Mouse (Mus musculus) small intestine, adult 2 months (tissue): ENCODE measurements around the gene Armh4.

ENCODE experiments used
- CTCF ChIP-seq: fragments of 200-500 bp; IDR thresholded peaks from 2 replicates; pipeline ENCODE4 v1.5.1; 2012; ENCODE audit warnings: low read depth, mild to moderate bottlenecking, control low read depth, inconsistent platforms, low read length, moderate library complexity, mixed read lengths; ENCODE audit not compliant: insufficient replicate concordance, insufficient read length; ENCODE audit errors: extremely low read depth
- POLR2A ChIP-seq: fragments of 200-500 bp; IDR thresholded peaks from 2 replicates; pipeline ENCODE4 v1.6.1; 2012; ENCODE audit warnings: low read depth, mild to moderate bottlenecking, control low read depth, inconsistent platforms, low read length, moderate library complexity

- no peak for TF ChIP-seq CTCF
- TF ChIP-seq POLR2A, result no peak
Measured at GRCm38 (mm10) chr14:49733950-49734349, 49.2 kb downstream of the Armh4 start.
